Mouse (Mus musculus) brain, embryonic 14.5 days (tissue): ENCODE data around the gene Sik3.

ENCODE experiments used
- CTCF ChIP-seq: fragments of 200-500 bp; IDR thresholded peaks from 2 replicates; pipeline ENCODE4 v1.5.1; 2012; ENCODE audit warnings: inconsistent platforms, mild to moderate bottlenecking, moderate library complexity, borderline replicate concordance; ENCODE audit not compliant: insufficient read depth, insufficient read length; ENCODE audit errors: extremely low read depth
- POLR2A ChIP-seq: fragments of 200-500 bp; IDR thresholded peaks from 2 replicates; pipeline ENCODE4 v1.6.1; 2012; ENCODE audit warnings: mild to moderate bottlenecking, inconsistent platforms, borderline replicate concordance; ENCODE audit not compliant: poor library complexity, insufficient read depth, insufficient read length, severe bottlenecking; ENCODE audit errors: extremely low read depth

- no peak for TF ChIP-seq CTCF
- TF ChIP-seq POLR2A: no peak
Observed at GRCm38 (mm10) chr9:46053014-46053666, 40.5 kb downstream of the Sik3 start.
